Mouse (Mus musculus): ENCODE data around the gene Fam227a.

Gene Fam227a

DNA sequence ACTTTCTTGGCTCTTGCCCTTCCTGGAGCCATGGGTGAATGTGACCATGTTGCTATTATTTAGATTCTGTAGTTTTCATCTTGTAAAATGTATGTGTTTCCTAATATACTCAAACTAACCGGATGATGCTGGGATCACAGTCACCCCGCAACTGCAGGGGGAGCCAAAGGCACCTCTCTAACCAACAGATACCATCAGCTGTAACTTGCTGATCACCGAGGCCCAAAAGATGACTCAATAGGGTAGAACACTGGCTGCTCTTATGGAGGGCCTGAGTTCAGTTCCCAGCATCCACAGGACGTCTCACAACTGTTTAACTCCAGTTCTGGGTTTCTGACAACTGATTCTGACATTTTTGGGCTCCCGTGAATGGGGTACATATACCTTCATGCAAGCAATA is 42.0 kb downstream of the Fam227a start:
- no peak for DNase-seq (ENCODE audit: low read depth, low spot score)

- DNase-seq (ENCODE audit: low read depth, low spot score): no peak
Measured at GRCm38 (mm10) chr15:79615501-79615900, 43.3 kb downstream of the Fam227a start.

DNA sequence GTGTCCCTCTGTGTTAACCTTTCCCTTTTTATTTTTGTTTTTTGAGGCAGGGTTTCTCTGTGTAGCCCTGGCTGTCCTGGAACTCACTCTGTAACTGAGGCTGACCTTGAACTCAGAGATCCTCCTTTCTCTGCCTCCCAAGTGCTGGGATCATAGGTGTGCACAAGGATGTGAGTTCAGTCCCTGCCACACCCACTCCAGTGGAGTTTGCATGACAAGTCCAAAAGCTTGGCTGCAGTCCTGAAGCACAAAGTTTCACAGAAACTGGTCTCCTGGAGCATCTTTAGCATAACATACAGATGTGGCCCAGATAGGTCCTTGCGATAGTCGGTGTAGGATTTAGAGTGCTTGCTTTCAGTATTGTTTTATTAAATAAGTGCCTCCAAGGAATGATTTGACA is 49.5 kb downstream of the Fam227a start:
- no peak for DNase-seq (ENCODE audit: low read depth, low spot score)

GRCm38 (mm10) chr15:79608214-79608613 is 50.5 kb downstream of the Fam227a start:
- no peak for DNase-seq (ENCODE audit: low read depth, low spot score)

DNA sequence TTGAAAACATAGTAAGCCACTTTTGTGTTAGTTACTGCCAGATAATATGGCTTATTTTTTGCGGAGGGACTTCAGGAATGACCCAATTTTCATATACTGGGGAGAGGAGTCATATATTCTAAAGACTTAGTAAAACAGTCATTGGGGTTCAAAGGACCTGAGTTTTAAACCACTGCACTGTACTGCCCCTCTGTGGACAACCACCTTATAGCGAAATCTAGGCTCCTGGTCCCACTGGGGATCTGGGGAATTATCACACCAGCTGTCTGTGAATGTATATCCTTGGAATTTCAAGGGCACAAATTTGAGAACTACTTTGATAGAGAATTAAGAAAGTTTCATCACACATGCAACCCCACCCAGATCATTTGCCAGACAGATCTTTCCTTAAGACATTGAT is 51.0 kb downstream of the Fam227a start:
- no peak for DNase-seq (ENCODE audit: low read depth, low spot score)

GRCm38 (mm10) chr15:79606161-79606560 is 52.6 kb downstream of the Fam227a start:
- no peak for DNase-seq (ENCODE audit: low read depth, low spot score)

DNA sequence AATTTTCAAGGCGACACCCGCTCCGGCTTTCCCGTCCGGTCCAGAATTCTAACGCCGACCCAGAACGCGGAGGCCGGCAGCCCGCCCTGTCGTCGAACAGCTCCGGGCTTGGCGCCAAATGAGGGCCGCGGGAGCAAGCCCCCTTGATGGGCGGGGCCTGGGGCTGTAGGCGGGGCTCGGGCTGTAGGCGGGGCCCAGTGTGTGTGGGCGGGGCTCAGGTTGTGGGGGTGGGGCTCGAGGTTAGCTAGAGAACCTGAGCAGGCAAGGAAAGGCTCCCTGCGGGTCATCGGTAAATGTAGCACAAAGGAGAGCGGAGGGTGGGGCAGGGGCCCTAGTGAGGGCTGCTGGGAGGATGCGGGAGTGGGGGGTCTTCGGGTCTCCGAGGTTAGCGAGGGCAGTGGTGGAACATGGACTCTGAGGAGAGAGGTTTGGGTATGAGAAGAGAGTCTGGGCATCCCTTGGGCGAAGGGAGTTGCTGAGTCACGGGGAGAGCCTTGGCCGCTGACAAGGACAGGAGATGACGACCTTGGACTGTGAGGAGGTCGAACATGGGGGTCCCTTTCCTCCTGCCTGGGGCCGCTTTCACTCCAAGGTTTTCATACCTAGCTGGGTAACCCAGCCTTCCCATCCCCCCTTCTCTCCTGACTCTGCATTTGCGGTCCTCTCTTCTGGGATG is 53.6 kb downstream of the Fam227a start, which contains the start of gene Dmc1:
TSS of gene Dmc1 (minus strand) at position 120 of the 676 bp plus-strand sequence.
- DNase-seq (ENCODE audit: low read depth, low spot score): no peak

GRCm38 (mm10) chr15:79600176-79600575 is 58.6 kb downstream of the Fam227a start:
- DNase-seq (ENCODE audit: low read depth, low spot score): no peak

- no peak for DNase-seq (ENCODE audit: low read depth, low spot score)
Measured at GRCm38 (mm10) chr15:79598715-79599114, 60.0 kb downstream of the Fam227a start.

- no peak for DNase-seq (ENCODE audit: low read depth, low spot score)
Measured at GRCm38 (mm10) chr15:79581581-79581980, 77.2 kb downstream of the Fam227a start.

- DNase-seq (ENCODE audit: low read depth, low spot score): no peak
Measured at GRCm38 (mm10) chr15:79577671-79578426, 80.9 kb downstream of the Fam227a start.

- DNase-seq (ENCODE audit: low read depth, low spot score): no peak
Measured at GRCm38 (mm10) chr15:79576947-79577346, 81.8 kb downstream of the Fam227a start.

DNA sequence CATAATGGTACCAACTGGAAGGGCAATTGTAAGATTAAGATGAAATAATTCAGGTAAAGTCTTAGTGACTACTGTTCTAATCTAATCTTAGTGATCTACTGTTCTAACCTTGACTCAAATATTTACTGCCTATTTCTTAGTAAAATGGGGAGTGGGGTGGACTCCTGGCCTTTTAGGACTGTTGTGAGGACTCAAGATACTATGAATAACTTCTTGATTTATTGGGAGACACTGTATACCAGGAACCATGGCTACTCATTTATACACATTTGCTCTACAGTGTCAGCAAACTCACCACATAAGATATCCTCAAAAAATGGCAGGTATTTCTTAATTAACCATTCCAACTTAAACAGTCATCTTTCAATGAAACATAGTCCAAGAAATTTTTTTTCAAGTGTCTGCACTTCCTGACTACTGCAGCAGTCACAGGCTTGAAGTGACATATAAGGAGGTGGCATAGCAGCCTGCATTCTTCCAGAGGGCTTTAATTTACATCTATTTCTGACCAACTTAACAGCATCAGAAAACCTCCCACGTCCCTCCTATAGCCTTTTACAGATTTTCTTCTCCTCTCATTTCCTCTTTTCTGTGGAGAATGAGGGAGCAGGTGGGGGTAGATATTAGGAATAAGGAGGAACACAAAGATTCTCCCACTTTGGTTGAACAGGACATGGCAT is 83.1 kb downstream of the Fam227a start:
- DNase-seq (ENCODE audit: low read depth, low spot score): no peak

DNA sequence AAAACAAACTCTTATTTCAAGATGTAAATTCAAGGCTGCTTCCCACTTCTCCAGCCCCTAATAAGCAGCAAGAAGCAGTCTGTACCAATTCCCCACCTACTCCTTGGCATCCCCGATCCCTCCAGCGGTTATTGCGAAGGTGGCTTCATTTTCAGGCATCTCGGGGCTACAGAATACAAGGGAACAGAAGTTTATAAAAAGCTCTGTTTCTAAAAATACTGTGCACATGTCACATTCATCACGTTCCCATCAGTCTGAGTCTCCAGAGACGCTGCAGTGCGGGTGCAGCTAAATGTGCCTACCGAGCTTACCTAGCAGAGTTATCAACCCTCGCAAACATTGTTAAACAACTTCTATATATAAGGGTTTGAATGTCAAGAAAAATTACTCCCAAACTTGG is 96.3 kb downstream of the Fam227a start:
- no peak for DNase-seq (ENCODE audit: low read depth, low spot score)

DNA sequence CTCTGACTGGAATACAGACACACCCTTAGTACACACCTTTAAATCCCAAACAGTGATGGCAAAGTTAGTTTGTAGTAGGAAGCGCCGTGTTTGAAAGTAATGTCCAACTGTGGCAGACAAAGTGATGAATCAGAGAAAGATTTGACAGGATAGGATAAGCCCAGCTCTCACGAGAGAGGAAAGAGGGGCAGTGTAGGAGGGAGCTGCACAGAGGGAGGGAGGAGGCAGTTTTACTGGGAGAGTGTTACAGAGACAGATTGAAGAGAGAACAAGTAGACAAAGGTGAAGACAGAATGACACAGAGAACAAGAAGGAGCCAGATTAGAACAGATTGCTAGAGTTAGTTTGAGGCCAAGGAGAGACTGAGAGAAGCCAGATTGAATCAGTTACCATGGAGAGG is 99.1 kb downstream of the Fam227a start:
- no peak for DNase-seq (ENCODE audit: low read depth, low spot score)

Measured in embryo, embryonic 11.5 days (tissue).